Mouse (Mus musculus) cerebellum, adult 9-11 months (tissue): ENCODE results near the gene Pbx1.
A peak's percentile ranks its signal among the peaks of the same experiment; 100 is the strongest.

Experiments used
- DNase-seq: peaks from one replicate; pipeline ENCODE4 v3.0.0; 2022

Pbx1 gene

GRCm38 (mm10) chr1:168382823-168383157 lies 49.3 kb downstream of the Pbx1 start:
- no peak for DNase-seq

- no peak for DNase-seq
Measured at GRCm38 (mm10) chr1:168382106-168382822, 49.8 kb downstream of the Pbx1 start.

DNA sequence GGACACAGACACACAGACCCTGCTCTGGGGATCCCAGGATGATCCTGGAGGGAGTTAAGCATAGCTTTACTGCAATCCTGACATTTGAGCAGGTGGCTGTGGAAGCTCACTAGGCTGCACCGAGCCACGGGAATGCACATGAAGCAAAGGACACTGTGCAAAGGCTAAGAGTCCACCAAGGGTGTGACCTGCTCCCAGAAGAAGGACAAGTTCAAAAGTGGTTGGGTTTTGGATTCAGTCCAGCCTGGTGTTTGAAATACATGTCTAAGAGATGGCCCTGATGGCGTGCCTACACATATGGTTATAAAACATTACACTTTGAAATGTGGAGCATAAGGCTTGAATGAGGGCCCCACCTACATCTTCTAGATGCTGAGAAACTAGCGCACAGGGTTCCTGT lies 50.6 kb downstream of the Pbx1 start:
- no peak for DNase-seq

DNA sequence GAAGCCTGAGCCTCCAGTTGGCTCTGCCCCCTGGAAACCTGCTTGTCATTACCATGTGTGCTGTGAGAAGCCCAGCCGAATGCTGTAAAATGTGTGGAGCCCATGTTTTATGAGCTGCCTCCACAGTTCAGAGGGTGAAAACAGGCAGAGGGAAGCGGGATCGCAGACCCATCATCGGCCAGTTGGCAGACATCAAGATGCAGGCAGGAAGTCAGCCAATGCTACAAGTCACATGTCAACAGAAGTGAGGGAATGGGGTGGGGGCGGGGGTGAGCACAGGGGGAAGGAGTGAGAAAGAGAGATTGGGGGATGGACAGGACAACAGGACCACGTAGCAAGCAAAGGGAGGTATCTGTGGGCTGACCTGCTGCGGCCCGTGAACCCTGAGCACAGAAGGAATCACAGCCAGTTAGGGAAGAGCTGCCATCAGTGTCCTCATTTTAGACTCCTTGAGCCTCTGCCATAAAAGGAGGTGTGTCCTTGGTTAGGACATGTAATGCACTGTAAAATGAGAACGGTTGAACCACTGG lies 51.8 kb downstream of the Pbx1 start:
- peak; percentile 75 for DNase-seq

DNA sequence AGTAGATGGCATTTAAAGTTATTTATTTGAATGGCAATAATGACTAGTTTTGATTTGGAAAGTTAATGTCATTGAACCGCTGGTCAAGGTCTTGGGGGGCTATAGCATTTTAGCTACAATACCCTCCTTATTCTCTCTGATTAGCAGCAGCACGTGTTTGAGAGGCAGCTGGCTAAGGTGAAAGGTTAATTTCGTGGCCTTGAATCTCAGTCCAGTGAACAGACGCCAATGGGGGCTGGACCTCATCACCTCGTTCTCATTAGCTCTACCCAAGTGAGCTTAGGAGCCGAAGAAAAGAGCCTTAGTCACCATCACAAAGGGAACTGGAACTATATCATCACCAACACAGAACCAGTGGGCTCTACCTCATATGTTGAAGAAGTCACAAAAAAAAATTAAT lies 54.4 kb downstream of the Pbx1 start:
- no peak for DNase-seq

DNA sequence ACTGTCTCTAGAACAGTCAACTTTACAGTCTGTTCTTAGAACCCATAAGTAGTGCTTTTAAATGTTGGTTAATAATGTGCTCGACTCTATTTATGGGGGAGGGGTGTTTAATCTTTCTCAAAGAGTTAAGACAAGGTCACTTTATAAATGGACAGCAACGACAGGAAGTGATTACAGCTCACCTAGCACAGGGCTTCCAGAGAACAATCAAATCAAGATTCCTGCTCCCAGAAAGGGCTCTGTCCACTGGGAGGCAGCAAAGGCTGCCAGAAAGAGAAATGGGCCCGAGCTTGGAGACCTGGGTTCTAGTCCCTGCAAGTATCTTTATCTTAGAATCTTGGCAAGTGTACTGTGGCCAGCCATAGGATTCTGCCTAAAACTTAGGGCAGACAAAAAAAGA lies 55.7 kb downstream of the Pbx1 start:
- DNase-seq, result no peak

- DNase-seq, result no peak
Measured at GRCm38 (mm10) chr1:168374953-168375600, 57.0 kb downstream of the Pbx1 start.

GRCm38 (mm10) chr1:168372089-168372488 lies 60.0 kb downstream of the Pbx1 start:
- no peak for DNase-seq

DNA sequence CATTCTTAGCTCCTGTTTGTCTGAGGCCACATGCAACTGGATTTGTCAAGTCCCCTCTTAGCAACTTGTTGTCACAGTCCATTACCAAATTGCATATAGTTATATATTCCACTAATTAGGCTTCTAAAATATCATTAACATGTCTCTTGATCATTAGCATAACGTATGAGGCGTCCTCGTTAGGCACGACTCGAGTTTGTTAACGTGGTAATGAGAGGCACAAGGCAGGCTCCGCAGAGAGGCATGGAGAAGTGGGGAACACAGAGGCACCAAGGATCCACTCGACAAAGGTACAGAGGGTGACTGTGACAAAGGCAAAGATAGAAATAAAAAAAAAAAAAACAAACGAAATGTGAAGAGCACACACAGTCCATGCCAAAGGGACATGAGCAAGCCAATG lies 61.1 kb downstream of the Pbx1 start:
- no peak for DNase-seq

DNA sequence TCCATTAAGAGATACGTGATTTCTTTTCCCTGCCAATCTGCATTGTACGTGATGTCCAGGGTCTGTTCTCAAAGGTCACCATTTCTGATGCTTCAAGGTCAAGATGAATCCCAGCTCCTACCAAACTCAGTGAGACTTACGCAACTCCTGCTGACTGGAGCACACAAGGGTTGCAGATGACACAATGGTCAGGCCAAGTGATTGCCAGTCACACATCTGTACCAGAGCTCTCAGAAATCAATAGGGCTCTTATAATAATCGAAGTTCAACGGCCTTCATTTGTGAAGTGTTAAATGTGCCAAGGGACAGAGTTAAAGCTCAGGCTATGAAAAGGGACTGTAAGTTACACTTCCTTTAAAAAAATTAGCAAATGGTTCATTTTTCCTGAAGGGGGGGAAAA lies 65.8 kb downstream of the Pbx1 start:
- DNase-seq, result no peak

DNA sequence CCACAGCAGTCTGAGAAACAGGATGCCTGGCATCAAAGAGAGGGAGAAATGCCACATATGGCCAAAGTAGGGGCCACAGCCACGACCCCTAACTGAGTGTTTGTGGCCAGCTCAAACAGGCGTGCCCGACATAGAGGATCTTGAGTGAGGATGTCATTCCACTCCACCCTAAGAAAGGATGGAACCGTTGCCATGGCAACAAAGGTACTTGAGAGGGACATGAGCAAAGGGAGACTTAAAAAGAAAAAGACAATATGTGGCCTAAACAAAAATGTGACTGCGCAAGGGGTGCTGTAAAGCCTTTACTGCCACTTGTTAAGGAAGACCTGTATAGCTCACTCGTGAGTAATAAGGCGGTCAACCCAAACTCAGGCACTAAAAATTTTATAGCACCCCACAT lies 67.7 kb downstream of the Pbx1 start:
- no peak for DNase-seq

- no peak for DNase-seq
Measured at GRCm38 (mm10) chr1:168363053-168363452, 69.0 kb downstream of the Pbx1 start.

DNA sequence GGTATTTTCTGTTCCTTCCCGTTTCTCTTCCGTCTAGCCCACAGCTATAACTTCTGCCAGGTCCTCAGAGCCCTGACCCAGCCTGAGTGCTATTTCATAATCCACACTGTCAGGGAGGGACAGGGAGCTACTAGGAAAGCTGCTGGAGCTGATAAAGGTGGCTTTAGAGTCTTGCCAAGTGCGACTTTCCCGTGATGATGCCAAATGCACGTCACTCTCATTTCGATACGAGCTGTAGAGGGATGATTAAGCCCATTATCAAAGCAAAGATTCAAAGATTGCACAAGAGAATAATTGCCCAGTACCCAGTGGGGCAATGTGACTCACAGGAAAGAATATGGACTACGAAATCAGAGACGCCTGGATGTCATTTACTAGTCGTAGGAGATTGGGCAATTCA lies 69.6 kb downstream of the Pbx1 start:
- no peak for DNase-seq

DNA sequence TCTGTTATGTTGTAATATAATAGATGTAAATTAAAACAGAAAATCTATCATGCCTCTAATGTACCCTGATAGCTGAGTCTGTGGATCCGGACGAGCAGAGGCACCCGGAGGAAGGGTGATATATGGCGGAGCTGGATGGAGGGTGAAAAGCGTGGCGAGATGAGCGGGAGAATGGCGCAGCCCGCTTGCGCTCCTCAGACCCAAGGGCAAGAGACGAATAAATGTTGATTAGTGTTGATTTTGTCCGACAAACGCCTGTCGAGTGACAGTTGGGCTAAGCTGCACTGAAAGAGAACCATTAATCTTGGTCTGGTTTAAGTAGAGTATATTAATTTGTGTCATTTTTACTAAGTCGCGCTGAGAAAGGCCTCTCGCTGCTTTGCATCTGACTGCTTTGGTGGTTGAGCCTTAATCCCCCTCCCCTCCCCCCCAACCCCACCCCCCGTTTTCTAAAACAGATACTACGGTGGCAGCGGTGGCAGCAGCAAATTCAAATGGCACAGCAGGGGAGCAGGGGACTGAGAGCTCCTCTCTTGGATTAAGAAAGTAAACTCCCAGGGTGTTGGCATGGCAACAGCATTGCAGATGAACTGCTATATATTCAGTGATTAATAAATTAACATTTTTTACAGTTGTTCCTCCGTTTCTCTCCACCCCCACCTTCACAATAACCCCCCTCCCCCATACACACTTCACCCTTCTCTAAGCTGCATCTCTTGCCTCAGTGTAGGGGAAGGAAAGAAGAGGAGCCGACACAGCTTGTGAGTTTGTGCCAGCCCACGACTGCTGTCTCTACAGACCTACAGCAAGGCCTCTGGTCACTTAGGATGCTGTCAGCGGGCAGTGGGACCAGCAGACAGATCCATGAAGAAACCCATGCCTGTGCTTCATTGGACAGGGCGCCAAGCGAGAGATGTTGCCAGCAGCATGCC lies 74.1 kb downstream of the Pbx1 start:
- DNase-seq, result no peak

- DNase-seq, result no peak
Measured at GRCm38 (mm10) chr1:168356970-168357441, 75.1 kb downstream of the Pbx1 start.

DNA sequence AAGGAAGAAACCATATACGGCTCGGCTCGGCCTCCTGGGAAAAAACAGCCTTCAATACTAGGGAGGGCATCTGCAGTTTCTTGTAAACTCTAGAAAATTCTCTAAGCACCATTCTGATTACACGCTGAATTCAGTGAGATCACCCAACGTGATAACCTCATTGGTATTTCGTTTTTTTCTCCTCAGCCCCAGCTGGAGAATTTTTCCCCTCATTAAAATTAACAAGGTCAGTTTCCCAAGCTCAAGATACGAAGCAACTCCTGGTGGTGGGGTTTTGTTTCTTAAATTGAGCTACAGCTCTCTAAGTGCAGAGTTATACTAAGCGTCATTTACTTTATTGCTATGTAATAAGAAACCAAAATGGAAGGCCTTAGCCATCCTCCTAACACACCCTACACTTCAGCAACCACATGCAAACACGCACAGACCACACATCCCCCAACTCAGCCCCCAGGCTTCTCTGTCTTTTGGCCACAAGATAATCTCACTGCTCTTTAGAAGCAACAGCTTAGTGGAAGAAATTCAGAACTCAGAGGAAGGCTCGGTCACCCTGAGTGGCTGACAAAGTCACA lies 76.0 kb downstream of the Pbx1 start:
- DNase-seq, result no peak

- no peak for DNase-seq
Measured at GRCm38 (mm10) chr1:168354934-168355333, 77.1 kb downstream of the Pbx1 start.

DNA sequence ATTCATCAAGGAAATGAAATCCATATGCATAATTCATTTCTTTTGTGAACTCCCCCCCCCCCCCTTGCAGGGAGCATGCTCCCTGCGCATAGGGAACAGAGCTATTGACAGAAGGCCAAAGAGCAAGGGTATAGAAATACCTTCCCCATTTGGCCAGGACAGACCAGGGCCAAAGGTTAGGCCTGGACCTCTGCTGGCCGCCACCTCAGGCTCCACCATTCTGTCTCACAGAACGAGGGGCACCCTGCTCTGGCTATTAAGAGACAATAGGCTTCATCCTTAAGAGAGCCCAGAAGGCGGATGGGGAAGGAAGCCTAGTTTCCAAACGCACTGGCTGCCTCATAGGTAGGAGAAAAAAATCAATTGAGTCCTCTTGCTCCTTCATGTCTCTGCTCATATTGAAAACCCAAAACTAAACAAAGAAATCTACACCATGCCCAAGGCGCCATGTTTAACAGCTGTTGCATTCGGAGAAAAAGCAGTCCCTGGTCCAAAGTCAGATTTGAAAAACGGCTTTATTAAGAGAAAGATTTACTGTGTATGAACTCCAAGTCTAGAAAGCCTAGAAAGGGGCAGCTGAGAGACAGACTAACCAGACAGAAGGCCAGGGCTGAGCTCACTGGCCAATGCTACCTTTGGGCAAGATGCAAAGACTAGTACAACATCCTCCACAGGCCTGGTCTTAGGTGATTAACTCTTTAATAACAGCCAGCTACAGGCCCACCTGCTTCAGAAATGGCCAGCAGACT lies 83.9 kb downstream of the Pbx1 start:
- no peak for DNase-seq

DNA sequence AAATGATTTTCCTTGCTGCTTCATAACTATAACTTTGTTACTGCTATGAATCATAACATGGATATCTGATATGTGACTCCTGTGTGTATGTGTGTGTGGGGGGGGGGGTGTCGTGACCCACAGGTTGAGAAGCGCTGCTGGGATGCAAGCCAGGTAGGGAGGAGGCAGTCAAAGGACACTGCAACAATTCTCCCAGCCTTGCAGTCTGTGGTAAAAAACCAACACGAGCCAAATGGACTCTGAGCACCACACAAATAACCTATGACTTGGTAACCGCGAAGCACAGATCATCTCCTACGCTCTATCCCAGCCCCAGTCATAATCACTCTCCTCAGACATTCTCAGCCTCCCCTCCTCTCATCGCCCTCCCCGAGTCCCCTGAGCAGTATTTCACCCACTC lies 87.2 kb downstream of the Pbx1 start:
- DNase-seq, result no peak

DNA sequence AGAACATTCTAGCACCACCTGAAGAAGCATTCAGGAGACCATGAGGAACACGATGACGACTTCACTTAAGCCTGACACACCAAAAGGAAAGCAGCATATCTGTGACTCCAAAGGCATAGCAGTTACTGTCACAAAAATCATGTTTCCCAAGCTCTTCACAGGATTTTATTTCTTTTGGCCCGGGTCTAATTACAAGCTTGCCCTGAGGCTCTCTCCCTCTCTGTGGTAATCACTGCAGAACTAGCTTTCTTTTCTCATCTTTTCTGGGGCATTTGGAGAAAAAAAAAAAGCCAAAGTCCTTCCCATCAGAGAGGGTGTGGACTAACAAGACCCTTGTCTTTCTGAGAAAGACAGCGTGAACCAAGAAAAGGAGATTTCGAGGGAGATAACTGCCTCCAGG lies 87.8 kb downstream of the Pbx1 start:
- DNase-seq, result no peak

- DNase-seq, result no peak
Measured at GRCm38 (mm10) chr1:168342269-168342668, 89.8 kb downstream of the Pbx1 start.

DNA sequence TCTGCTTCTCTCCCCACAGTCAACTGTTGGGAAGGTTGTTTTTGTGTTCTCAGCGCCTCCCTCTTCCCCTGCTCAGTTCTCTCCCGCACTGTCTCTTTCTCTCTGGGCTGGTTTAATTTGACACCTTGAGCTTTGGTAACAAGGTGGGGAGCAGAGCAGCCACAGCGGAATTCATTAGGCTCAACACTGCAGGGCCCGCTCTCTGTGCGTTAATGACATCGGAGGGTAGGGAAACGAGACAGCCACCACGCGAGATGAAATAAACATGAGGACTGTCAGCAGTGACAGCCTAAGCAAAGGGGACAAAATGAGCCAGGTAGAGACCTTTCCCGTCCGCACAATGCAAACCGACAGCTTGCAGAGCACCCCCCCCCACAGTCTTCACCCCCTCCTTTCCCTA lies 90.2 kb downstream of the Pbx1 start:
- no peak for DNase-seq
